Mouse (Mus musculus) olfactory bulb, adult 2 months (tissue): Measurements from ENCODE around the gene Shank3.

Experiments
- CTCF ChIP-seq: fragments of 200-500 bp; IDR thresholded peaks from 2 replicates; pipeline ENCODE4 v1.5.1; 2012; ENCODE audit warnings: low read depth, mild to moderate bottlenecking, low read length, moderate library complexity; ENCODE audit not compliant: insufficient read depth
- POLR2A ChIP-seq: fragments of 200-500 bp; IDR thresholded peaks from 2 replicates; pipeline ENCODE4 v1.6.1; 2012; ENCODE audit warnings: mild to moderate bottlenecking, low read depth, low read length, moderate library complexity; ENCODE audit not compliant: insufficient read depth

- no peak for TF ChIP-seq POLR2A
- no peak for TF ChIP-seq CTCF
Measured at GRCm38 (mm10) chr15:89556401-89557178, 57.2 kb downstream of the Shank3 start.
